Mouse (Mus musculus): ENCODE measurements at regions not wholly inside any gene's neighbourhood (a gene's known extent, or its start where the extent isn't known, plus 50 kb on each side); places are given as distances from the start of the nearest gene placed in this dataset.

- no peak for ATAC-seq (replicated peaks; ENCODE audit: low FRiP score, low TSS enrichment, poor library complexity, severe bottlenecking)
Measured at GRCm38 (mm10) chr13:28898900-28899299, 54.6 kb downstream of the Sox4 start.

GRCm38 (mm10) chr13:28892896-28893295 is 60.6 kb downstream of the Sox4 start:
- no peak for ATAC-seq (replicated peaks; ENCODE audit: low FRiP score, low TSS enrichment, poor library complexity, severe bottlenecking)

- ATAC-seq (replicated peaks; ENCODE audit: low FRiP score, low TSS enrichment, poor library complexity, severe bottlenecking), result no peak
Measured at GRCm38 (mm10) chr13:28887098-28887497, 66.4 kb downstream of the Sox4 start.

- ATAC-seq (replicated peaks; ENCODE audit: low FRiP score, low TSS enrichment, poor library complexity, severe bottlenecking), result no peak
Measured at GRCm38 (mm10) chr13:28886691-28887090, 66.8 kb downstream of the Sox4 start.

GRCm38 (mm10) chr13:28885083-28886037 is 68.2 kb downstream of the Sox4 start:
- no peak for ATAC-seq (replicated peaks; ENCODE audit: low FRiP score, low TSS enrichment, poor library complexity, severe bottlenecking)

- ATAC-seq (replicated peaks; ENCODE audit: low FRiP score, low TSS enrichment, poor library complexity, severe bottlenecking), result peak; percentile 38; the same call in 1 of the 2 replicates
Measured at GRCm38 (mm10) chr13:28884191-28884820, 69.2 kb downstream of the Sox4 start.

- ATAC-seq (replicated peaks; ENCODE audit: low FRiP score, low TSS enrichment, poor library complexity, severe bottlenecking), result no peak
Measured at GRCm38 (mm10) chr13:28883398-28883797, 70.1 kb downstream of the Sox4 start.

- no peak for ATAC-seq (replicated peaks; ENCODE audit: low FRiP score, low TSS enrichment, poor library complexity, severe bottlenecking)
Measured at GRCm38 (mm10) chr13:28880888-28881287, 72.6 kb downstream of the Sox4 start.

- ATAC-seq (replicated peaks; ENCODE audit: low FRiP score, low TSS enrichment, poor library complexity, severe bottlenecking), result peak; percentile 58
Measured at GRCm38 (mm10) chr13:28878692-28879091, 74.8 kb downstream of the Sox4 start.

GRCm38 (mm10) chr13:28876771-28877170 is 76.7 kb downstream of the Sox4 start:
- 0 out of 2 replicates have a peak, but pooled peaks have one; percentile 23 for ATAC-seq (replicated peaks; ENCODE audit: low FRiP score, low TSS enrichment, poor library complexity, severe bottlenecking)

GRCm38 (mm10) chr13:28870681-28871080 is 82.8 kb downstream of the Sox4 start:
- no peak for ATAC-seq (replicated peaks; ENCODE audit: low FRiP score, low TSS enrichment, poor library complexity, severe bottlenecking)

GRCm38 (mm10) chr13:28867210-28867609 is 86.3 kb downstream of the Sox4 start:
- ATAC-seq (replicated peaks; ENCODE audit: low FRiP score, low TSS enrichment, poor library complexity, severe bottlenecking), result no peak

- no peak for ATAC-seq (replicated peaks; ENCODE audit: low FRiP score, low TSS enrichment, poor library complexity, severe bottlenecking)
Measured at GRCm38 (mm10) chr13:28866686-28867085, 86.8 kb downstream of the Sox4 start.

GRCm38 (mm10) chr13:28860601-28861000 is 92.9 kb downstream of the Sox4 start:
- ATAC-seq (replicated peaks; ENCODE audit: low FRiP score, low TSS enrichment, poor library complexity, severe bottlenecking), result no peak

GRCm38 (mm10) chr13:28859829-28860427 is 93.6 kb downstream of the Sox4 start:
- no peak for ATAC-seq (replicated peaks; ENCODE audit: low FRiP score, low TSS enrichment, poor library complexity, severe bottlenecking)

- no peak for ATAC-seq (replicated peaks; ENCODE audit: low FRiP score, low TSS enrichment, poor library complexity, severe bottlenecking)
Measured at GRCm38 (mm10) chr13:28858001-28858400, 95.5 kb downstream of the Sox4 start.

- no peak for ATAC-seq (replicated peaks; ENCODE audit: low FRiP score, low TSS enrichment, poor library complexity, severe bottlenecking)
Measured at GRCm38 (mm10) chr13:28857201-28857600, 96.3 kb downstream of the Sox4 start.

- no peak for ATAC-seq (replicated peaks; ENCODE audit: low FRiP score, low TSS enrichment, poor library complexity, severe bottlenecking)
Measured at GRCm38 (mm10) chr13:28856472-28856871, 97.0 kb downstream of the Sox4 start.

- no peak for ATAC-seq (replicated peaks; ENCODE audit: low FRiP score, low TSS enrichment, poor library complexity, severe bottlenecking)
Measured at GRCm38 (mm10) chr13:28854247-28854646, 99.3 kb downstream of the Sox4 start.

- no peak for ATAC-seq (replicated peaks; ENCODE audit: low FRiP score, low TSS enrichment, poor library complexity, severe bottlenecking)
Measured at GRCm38 (mm10) chr13:28848305-28848704, 105.2 kb downstream of the Sox4 start.

Data from megakaryocyte-erythroid progenitor cell, adult 5-6 weeks (primary cell).